Mouse (Mus musculus) intestine, embryonic 16.5 days (tissue): Measurements from ENCODE around the gene Ctnnbl1. TPM values are rescaled to one million over a fixed set of nuclear protein-coding genes. Genes with fewer than 3 reads are reported as not detected.

Source experiments
- ATAC-seq: fragments of 200-750 bp; cut with Nextera tagmentation; 2 replicates; pipeline ENCODE4 v1.8.0; 2017; ENCODE audit warnings: moderate TSS enrichment, moderate library complexity
- H3K27ac ChIP-seq: fragments of 300-500 bp; sonication (generic); 2 replicates; pipeline ENCODE4 v1.5.1; 2014; ENCODE audit warnings: mild to moderate bottlenecking, low read length
- H3K27me3 ChIP-seq: fragments of 300-500 bp; sonication (generic); replicated peaks from 2 replicates; pipeline ENCODE4 v1.6.1; 2014; ENCODE audit warnings: low read length, control low read depth, mixed read lengths; ENCODE audit not compliant: control insufficient read depth, insufficient read depth
- H3K36me3 ChIP-seq: fragments of 300-500 bp; sonication (generic); 2 replicates; pipeline ENCODE4 v1.6.1; 2014; ENCODE audit warnings: low read length, control low read depth; ENCODE audit not compliant: control insufficient read depth, insufficient read depth
- H3K4me1 ChIP-seq: fragments of 300-500 bp; sonication (generic); 2 replicates; pipeline ENCODE4 v1.6.1; 2014; ENCODE audit warnings: low read length, control low read depth, mixed read lengths; ENCODE audit not compliant: control insufficient read depth, insufficient read depth
- H3K4me2 ChIP-seq: fragments of 300-500 bp; sonication (generic); 2 replicates; pipeline ENCODE4 v1.6.1; 2014; ENCODE audit warnings: low read depth, low read length, control low read depth
- H3K4me3 ChIP-seq: fragments of 300-500 bp; sonication (generic); 2 replicates; pipeline ENCODE4 v1.5.1; 2014; ENCODE audit warnings: mild to moderate bottlenecking, low read length
- H3K9ac ChIP-seq: fragments of 300-500 bp; sonication (generic); 2 replicates; pipeline ENCODE4 v1.6.1; 2014; ENCODE audit warnings: low read depth, low read length
- H3K9me3 ChIP-seq: fragments of 300-500 bp; sonication (generic); 2 replicates; pipeline ENCODE4 v1.6.1; 2016; ENCODE audit warnings: low read length, control low read depth; ENCODE audit not compliant: control insufficient read depth
- WGBS: fragments of 180-500 bp; shearing (Covaris S2); extraction: QIAGEN DNeasy Blood & Tissue Kit; methylation state at CpG from one replicate; pipeline ENCODE4 v1.1.7; 2014; 5-methylcytosine and 5-hydroxymethylcytosine counted together
- polyA plus RNA-seq: library from polyadenylated mRNA; unstranded; fragments of >200 nt; fragmentation: Nextera tagmentation; extraction: Ambion mirVana; gene quantifications from 2 replicates; pipeline ENCODE4 v1.2.1, GENCODE M21; 2015

Ctnnbl1 gene
- polyA plus RNA-seq, 1 experiment from 2014 or later = 48.2 TPM

- no peak overlapping the region for H3K9ac ChIP-seq
- ATAC-seq = no peak
- H3K4me3 ChIP-seq = no peak overlapping the region
- no peaks in the 10 kb centered on the region for H3K27me3 ChIP-seq
- H3K9me3 ChIP-seq = no peaks in the 10 kb centered on the region
- H3K27ac ChIP-seq = no peak overlapping the region
- H3K4me2 ChIP-seq = no peak overlapping the region
- WGBS = 59% methylated on average over 2 of the region's 2 CpGs
- no peaks in the 10 kb centered on the region for H3K4me1 ChIP-seq
- H3K36me3 ChIP-seq = no peaks in the 10 kb centered on the region
Measured at GRCm38 (mm10) chr2:157784647-157785046, 47.4 kb downstream of the Ctnnbl1 start.

GRCm38 (mm10) chr2:157789226-157789625 lies 52.0 kb downstream of the Ctnnbl1 start:
- H3K9ac ChIP-seq = no peak overlapping the region
- no peak overlapping the region for H3K4me3 ChIP-seq
- H3K27ac ChIP-seq = no peak overlapping the region
- no peaks in the 10 kb centered on the region for H3K9me3 ChIP-seq
- H3K4me2 ChIP-seq = no peak overlapping the region
- WGBS = 86% methylated on average over 7 of the region's 7 CpGs
- H3K36me3 ChIP-seq = no peaks in the 10 kb centered on the region
- no peaks in the 10 kb centered on the region for H3K27me3 ChIP-seq
- H3K4me1 ChIP-seq = no peaks in the 10 kb centered on the region
- no peak for ATAC-seq

GRCm38 (mm10) chr2:157790836-157791495 lies 53.8 kb downstream of the Ctnnbl1 start:
- no peaks in the 10 kb centered on the region for H3K27me3 ChIP-seq
- no peaks in the 10 kb centered on the region for H3K9me3 ChIP-seq
- 86% methylated on average over 8 of the region's 8 CpGs for WGBS
- H3K4me1 ChIP-seq = no peaks in the 10 kb centered on the region
- no peak overlapping the region for H3K9ac ChIP-seq
- no peaks in the 10 kb centered on the region for H3K36me3 ChIP-seq
- H3K4me3 ChIP-seq = no peak overlapping the region
- ATAC-seq = no peak
- no peak overlapping the region for H3K27ac ChIP-seq
- H3K4me2 ChIP-seq = no peak overlapping the region

- 81% methylated on average over 14 of the region's 14 CpGs for WGBS
- Histone ChIP-seq H3K9me3 (no peaks in the 10 kb centered on the region), H3K4me2 (no peak overlapping the region), H3K36me3 (no peaks in the 10 kb centered on the region), H3K4me1 (no peaks in the 10 kb centered on the region), H3K27me3 (no peaks in the 10 kb centered on the region), H3K4me3 (no peak overlapping the region), H3K27ac (no peak overlapping the region), H3K9ac (no peak overlapping the region)
- no peak for ATAC-seq
Measured at GRCm38 (mm10) chr2:157791528-157792162, 54.4 kb downstream of the Ctnnbl1 start.

- Histone ChIP-seq H3K4me3 (no peak overlapping the region), H3K4me1 (no peaks in the 10 kb centered on the region), H3K4me2 (no peak overlapping the region), H3K36me3 (no peaks in the 10 kb centered on the region), H3K9ac (no peak overlapping the region), H3K27me3 (no peaks in the 10 kb centered on the region), H3K9me3 (no peaks in the 10 kb centered on the region), H3K27ac (no peak overlapping the region)
- 82% methylated on average over 10 of the region's 10 CpGs for WGBS
- no peak for ATAC-seq
Measured at GRCm38 (mm10) chr2:157792840-157793552, 55.8 kb downstream of the Ctnnbl1 start.

- H3K27ac ChIP-seq = no peak overlapping the region
- 74% methylated on average over 8 of the region's 8 CpGs for WGBS
- no peaks in the 10 kb centered on the region for H3K9me3 ChIP-seq
- H3K4me1 ChIP-seq = no peaks in the 10 kb centered on the region
- no peak overlapping the region for H3K9ac ChIP-seq
- H3K27me3 ChIP-seq = no peaks in the 10 kb centered on the region
- no peak overlapping the region for H3K4me2 ChIP-seq
- no peak overlapping the region for H3K4me3 ChIP-seq
- H3K36me3 ChIP-seq = no peaks in the 10 kb centered on the region
- no peak for ATAC-seq
Measured at GRCm38 (mm10) chr2:157793851-157794332, 56.7 kb downstream of the Ctnnbl1 start.

- Histone ChIP-seq H3K36me3 (no peaks in the 10 kb centered on the region), H3K9ac (no peak overlapping the region), H3K4me1 (no peaks in the 10 kb centered on the region), H3K4me2 (no peak overlapping the region), H3K9me3 (no peaks in the 10 kb centered on the region), H3K27me3 (no peaks in the 10 kb centered on the region), H3K4me3 (no peak overlapping the region), H3K27ac (no peak overlapping the region)
- ATAC-seq = no peak
- WGBS = 89% methylated on average over 1 of the region's 1 CpGs
Measured at GRCm38 (mm10) chr2:157795627-157796423, 58.6 kb downstream of the Ctnnbl1 start.

- H3K9me3 ChIP-seq = no peaks in the 10 kb centered on the region
- H3K4me3 ChIP-seq = no peak overlapping the region
- ATAC-seq = no peak
- no peaks in the 10 kb centered on the region for H3K4me1 ChIP-seq
- H3K4me2 ChIP-seq = no peak overlapping the region
- WGBS = 92% methylated on average over 9 of the region's 9 CpGs
- H3K36me3 ChIP-seq = no peaks in the 10 kb centered on the region
- H3K27ac ChIP-seq = no peak overlapping the region
- H3K9ac ChIP-seq = no peak overlapping the region
- H3K27me3 ChIP-seq = no peaks in the 10 kb centered on the region
Measured at GRCm38 (mm10) chr2:157799533-157799932, 62.3 kb downstream of the Ctnnbl1 start.

GRCm38 (mm10) chr2:157800288-157800687 lies 63.1 kb downstream of the Ctnnbl1 start:
- WGBS = 64% methylated on average over 2 of the region's 2 CpGs
- ATAC-seq = no peak
- H3K4me2 ChIP-seq = no peak overlapping the region

More at GRCm38 (mm10) chr2:157800288-157800687, 63.1 kb downstream of the Ctnnbl1 start:
- Histone ChIP-seq H3K36me3 (no peaks in the 10 kb centered on the region), H3K9me3 (no peaks in the 10 kb centered on the region), H3K27ac (no peak overlapping the region), H3K4me3 (no peak overlapping the region), H3K27me3 (no peaks in the 10 kb centered on the region), H3K9ac (no peak overlapping the region), H3K4me1 (no peaks in the 10 kb centered on the region)
